Mouse (Mus musculus): Measurements from ENCODE around the gene Slc25a35.

DNA sequence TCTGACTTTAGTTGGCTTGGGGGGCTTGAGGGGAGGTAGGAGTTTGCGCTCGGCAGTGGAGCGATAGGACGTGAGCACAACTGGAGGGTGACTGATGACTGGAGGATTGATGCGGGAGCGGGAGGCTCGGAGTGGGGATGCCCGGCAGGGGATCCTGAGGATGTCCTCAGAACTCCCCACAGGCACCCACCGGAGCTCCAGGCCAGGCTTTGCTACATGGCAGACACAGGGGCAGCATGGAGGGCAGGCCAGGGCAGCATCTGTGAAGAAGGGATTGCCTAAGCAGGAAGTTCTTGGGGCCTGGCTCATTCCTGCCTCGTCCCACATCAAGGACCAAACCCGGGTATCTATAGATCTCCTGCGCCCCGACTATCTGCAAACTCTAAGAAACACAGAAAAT is 14.0 kb upstream of the Slc25a35 start:
- TF ChIP-seq CTCF (conservative IDR thresholded peaks at IDR 0.05; ENCODE audit: insufficient read depth, insufficient read length, low read depth, low read length): no peak
- TF ChIP-seq POLR2A (IDR thresholded peaks at IDR 0.05; ENCODE audit: low read depth, low read length): no peak
